Mouse (Mus musculus): Measurements from ENCODE around the gene Chac1. TPM values are rescaled to one million over a fixed set of nuclear protein-coding genes. Genes with fewer than 3 reads are reported as not detected.
A peak's percentile ranks its signal among the peaks of the same experiment; 100 is the strongest.

Chac1 gene
- polyA plus RNA-seq, 1 experiment from 2014 or later, result 8.5 TPM

GRCm38 (mm10) chr2:119334964-119335525 lies 16.0 kb upstream of the Chac1 start:
- Histone ChIP-seq H3K4me3 (ENCODE audit: low read depth, low read length) (no peak overlapping the region), H3K27me3 (ENCODE audit: control insufficient read depth, insufficient read depth, low read depth, low read length) (peaks cover 23% of the 10 kb centered on the region), H3K27ac (ENCODE audit: low read length) (no peak overlapping the region), H3K36me3 (ENCODE audit: control insufficient read depth, insufficient read depth) (no peaks in the 10 kb centered on the region), H3K4me1 (ENCODE audit: control insufficient read depth, low read depth, low read length) (peaks cover 4% of the 10 kb centered on the region), H3K9me3 (replicated peaks; ENCODE audit: control insufficient read depth, low read length) (no peaks in the 10 kb centered on the region), H3K9ac (ENCODE audit: low read depth, low read length) (no peak overlapping the region), H3K4me2 (ENCODE audit: low read depth, low read length) (no peak overlapping the region)
- ATAC-seq (ENCODE audit: low read depth), result no peak
- 75% methylated on average over 7 of the region's 7 CpGs for WGBS (ENCODE audit: insufficient replicate concordance)

GRCm38 (mm10) chr2:119335535-119335934 lies 15.5 kb upstream of the Chac1 start:
- Histone ChIP-seq H3K27me3 (ENCODE audit: control insufficient read depth, insufficient read depth, low read depth, low read length) (peaks cover 21% of the 10 kb centered on the region), H3K9ac (ENCODE audit: low read depth, low read length) (no peak overlapping the region), H3K27ac (ENCODE audit: low read length) (no peak overlapping the region), H3K36me3 (ENCODE audit: control insufficient read depth, insufficient read depth) (no peaks in the 10 kb centered on the region), H3K4me1 (ENCODE audit: control insufficient read depth, low read depth, low read length) (peaks cover 4% of the 10 kb centered on the region), H3K4me2 (ENCODE audit: low read depth, low read length) (no peak overlapping the region), H3K4me3 (ENCODE audit: low read depth, low read length) (no peak overlapping the region), H3K9me3 (replicated peaks; ENCODE audit: control insufficient read depth, low read length) (no peaks in the 10 kb centered on the region)
- no peak for ATAC-seq (ENCODE audit: low read depth)
- 68% methylated on average over 1 of the region's 1 CpGs for WGBS (ENCODE audit: insufficient replicate concordance)

- peak overlapping the region; percentile 35 for H3K27ac ChIP-seq (ENCODE audit: low read length)
- H3K4me2 ChIP-seq (ENCODE audit: low read depth, low read length), result no peak overlapping the region
- H3K4me1 ChIP-seq (ENCODE audit: control insufficient read depth, low read depth, low read length), result peaks cover 4% of the 10 kb centered on the region
- no peak overlapping the region for H3K4me3 ChIP-seq (ENCODE audit: low read depth, low read length)
- no peaks in the 10 kb centered on the region for H3K36me3 ChIP-seq (ENCODE audit: control insufficient read depth, insufficient read depth)
- no peak overlapping the region for H3K9ac ChIP-seq (ENCODE audit: low read depth, low read length)
- H3K9me3 ChIP-seq (replicated peaks; ENCODE audit: control insufficient read depth, low read length), result no peaks in the 10 kb centered on the region
- ATAC-seq (ENCODE audit: low read depth), result no peak
- 21% methylated on average over 2 of the region's 2 CpGs for WGBS (ENCODE audit: insufficient replicate concordance)
- peaks cover 20% of the 10 kb centered on the region for H3K27me3 ChIP-seq (ENCODE audit: control insufficient read depth, insufficient read depth, low read depth, low read length)
These were observed 15.0 kb upstream of the Chac1 start for GRCm38 (mm10) chr2:119336002-119336401.

GRCm38 (mm10) chr2:119336470-119336869 lies 14.6 kb upstream of the Chac1 start:
- peaks cover 17% of the 10 kb centered on the region for H3K27me3 ChIP-seq (ENCODE audit: control insufficient read depth, insufficient read depth, low read depth, low read length)
- WGBS (ENCODE audit: insufficient replicate concordance), result 24% methylated on average over 10 of the region's 10 CpGs
- peak overlapping the region; percentile 35 for H3K27ac ChIP-seq (ENCODE audit: low read length)
- H3K9me3 ChIP-seq (replicated peaks; ENCODE audit: control insufficient read depth, low read length), result no peaks in the 10 kb centered on the region
- ATAC-seq (ENCODE audit: low read depth), result 0 out of 2 replicates have a peak, but pooled peaks have one; percentile 11
- no peaks in the 10 kb centered on the region for H3K36me3 ChIP-seq (ENCODE audit: control insufficient read depth, insufficient read depth)
- H3K4me3 ChIP-seq (ENCODE audit: low read depth, low read length), result no peak overlapping the region
- no peak overlapping the region for H3K4me2 ChIP-seq (ENCODE audit: low read depth, low read length)
- H3K9ac ChIP-seq (ENCODE audit: low read depth, low read length), result no peak overlapping the region
- peaks cover 4% of the 10 kb centered on the region for H3K4me1 ChIP-seq (ENCODE audit: control insufficient read depth, low read depth, low read length)

DNA sequence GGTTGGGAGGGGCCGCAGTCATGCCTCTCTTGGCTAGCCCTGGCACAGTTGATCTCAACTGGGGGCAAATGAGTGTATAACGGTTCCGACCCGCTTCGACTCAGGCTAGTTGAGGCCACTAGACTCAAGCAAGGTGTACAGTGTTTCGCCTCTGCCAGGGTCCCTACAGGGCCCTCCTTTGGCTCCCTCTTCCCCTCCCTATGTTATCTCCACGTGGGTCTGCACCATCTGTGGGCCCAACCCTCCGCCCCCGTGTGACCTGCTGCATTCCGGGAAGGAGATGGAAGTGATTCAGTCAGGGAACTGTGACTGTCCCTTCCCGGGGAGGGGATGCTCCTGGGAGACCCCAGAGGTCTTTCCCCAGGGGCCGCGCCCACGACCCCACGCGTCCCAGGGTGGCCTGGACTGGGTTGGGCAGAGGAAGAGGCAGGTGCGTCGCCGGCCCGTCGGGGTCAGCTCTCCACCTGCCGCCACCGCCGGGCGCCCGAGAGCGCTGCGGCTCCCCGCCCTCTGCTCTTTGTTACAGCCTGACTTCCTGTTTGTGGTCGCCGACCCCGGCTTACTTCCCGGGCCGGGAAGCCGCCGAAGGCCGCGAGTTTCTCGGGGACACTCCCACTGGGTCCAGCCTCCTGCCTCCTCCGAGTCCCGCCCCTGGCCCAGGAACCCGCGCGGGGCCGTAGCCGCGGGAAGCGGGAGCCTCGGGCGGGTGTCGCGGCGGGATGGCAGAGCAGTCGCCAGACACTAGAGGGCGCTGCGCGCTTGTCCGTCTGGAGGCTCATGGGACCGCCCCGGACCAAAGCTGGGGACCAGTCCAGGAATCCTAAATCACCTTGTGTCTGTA lies 13.4 kb upstream of the Chac1 start:
- peak overlapping the region; percentile 63 for H3K4me3 ChIP-seq (ENCODE audit: low read depth, low read length)
- H3K27me3 ChIP-seq (ENCODE audit: control insufficient read depth, insufficient read depth, low read depth, low read length), result peaks cover 9% of the 10 kb centered on the region
- peak overlapping the region; percentile 59 for H3K9ac ChIP-seq (ENCODE audit: low read depth, low read length)
- no peak overlapping the region for H3K27ac ChIP-seq (ENCODE audit: low read length)
- ATAC-seq (ENCODE audit: low read depth), result peak; percentile 83
- H3K36me3 ChIP-seq (ENCODE audit: control insufficient read depth, insufficient read depth), result no peaks in the 10 kb centered on the region
- peak overlapping the region; percentile 82 for H3K4me2 ChIP-seq (ENCODE audit: low read depth, low read length)
- no peaks in the 10 kb centered on the region for H3K9me3 ChIP-seq (replicated peaks; ENCODE audit: control insufficient read depth, low read length)
- 5% methylated on average over 59 of the region's 60 CpGs for WGBS (ENCODE audit: insufficient replicate concordance)
- peaks cover 4% of the 10 kb centered on the region for H3K4me1 ChIP-seq (ENCODE audit: control insufficient read depth, low read depth, low read length)

- ATAC-seq (ENCODE audit: low read depth), result no peak
- no peaks in the 10 kb centered on the region; the same call in 1 of the 2 replicates for H3K27me3 ChIP-seq (ENCODE audit: control insufficient read depth, insufficient read depth, low read depth, low read length)
- no peaks in the 10 kb centered on the region for H3K9me3 ChIP-seq (replicated peaks; ENCODE audit: control insufficient read depth, low read length)
- no peak overlapping the region for H3K9ac ChIP-seq (ENCODE audit: low read depth, low read length)
- 13% methylated on average over 6 of the region's 6 CpGs for WGBS (ENCODE audit: insufficient replicate concordance)
- H3K27ac ChIP-seq (ENCODE audit: low read length), result no peak overlapping the region
- no peaks in the 10 kb centered on the region for H3K36me3 ChIP-seq (ENCODE audit: control insufficient read depth, insufficient read depth)
- H3K4me3 ChIP-seq (ENCODE audit: low read depth, low read length), result no peak overlapping the region
- no peak overlapping the region for H3K4me2 ChIP-seq (ENCODE audit: low read depth, low read length)
- no peaks in the 10 kb centered on the region for H3K4me1 ChIP-seq (ENCODE audit: control insufficient read depth, low read depth, low read length)
These were observed 6.4 kb upstream of the Chac1 start for GRCm38 (mm10) chr2:119344537-119345138.

GRCm38 (mm10) chr2:119353707-119354106 lies 2.7 kb downstream of the Chac1 start:
- Histone ChIP-seq H3K9me3 (replicated peaks; ENCODE audit: control insufficient read depth, low read length) (no peaks in the 10 kb centered on the region), H3K36me3 (ENCODE audit: control insufficient read depth, insufficient read depth) (no peaks in the 10 kb centered on the region; the same call in 1 of the 2 replicates), H3K4me1 (ENCODE audit: control insufficient read depth, low read depth, low read length) (peaks cover 6% of the 10 kb centered on the region), H3K27ac (ENCODE audit: low read length) (no peak overlapping the region), H3K4me3 (ENCODE audit: low read depth, low read length) (no peak overlapping the region), H3K9ac (ENCODE audit: low read depth, low read length) (no peak overlapping the region), H3K27me3 (ENCODE audit: control insufficient read depth, insufficient read depth, low read depth, low read length) (peaks cover 18% of the 10 kb centered on the region), H3K4me2 (ENCODE audit: low read depth, low read length) (no peak overlapping the region)
- WGBS (ENCODE audit: insufficient replicate concordance), result 78% methylated on average over 8 of the region's 8 CpGs
- no peak for ATAC-seq (ENCODE audit: low read depth)

- Histone ChIP-seq H3K4me3 (ENCODE audit: low read depth, low read length) (no peak overlapping the region), H3K9ac (ENCODE audit: low read depth, low read length) (no peak overlapping the region), H3K27ac (ENCODE audit: low read length) (no peak overlapping the region), H3K36me3 (ENCODE audit: control insufficient read depth, insufficient read depth) (no peaks in the 10 kb centered on the region; the same call in 1 of the 2 replicates), H3K9me3 (replicated peaks; ENCODE audit: control insufficient read depth, low read length) (no peaks in the 10 kb centered on the region), H3K4me1 (ENCODE audit: control insufficient read depth, low read depth, low read length) (peaks cover 6% of the 10 kb centered on the region), H3K4me2 (ENCODE audit: low read depth, low read length) (no peak overlapping the region), H3K27me3 (ENCODE audit: control insufficient read depth, insufficient read depth, low read depth, low read length) (peaks cover 18% of the 10 kb centered on the region)
- WGBS (ENCODE audit: insufficient replicate concordance), result 79% methylated on average over 3 of the region's 3 CpGs
- no peak for ATAC-seq (ENCODE audit: low read depth)
These were observed 4.1 kb downstream of the Chac1 start for GRCm38 (mm10) chr2:119355089-119355488.

DNA sequence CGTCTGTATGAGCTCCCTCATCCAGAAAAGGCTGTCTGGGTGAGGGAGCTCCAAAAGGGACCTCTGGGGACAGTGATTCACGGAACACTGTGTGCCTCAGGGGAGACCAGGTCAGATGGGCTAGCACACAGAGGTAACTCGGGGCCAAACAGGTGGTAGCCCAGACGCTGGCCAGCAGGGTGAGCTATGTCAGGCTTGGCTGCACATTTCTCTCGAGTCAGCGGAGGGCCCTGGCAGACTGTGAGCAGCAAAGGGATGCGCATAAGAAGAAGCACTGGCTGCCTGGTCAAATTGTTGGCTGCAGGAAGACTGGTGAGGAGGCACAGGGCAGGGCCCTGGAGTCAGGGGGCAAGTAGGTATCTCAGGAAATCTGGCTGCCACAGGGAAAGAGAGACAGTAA lies 4.6 kb downstream of the Chac1 start:
- Histone ChIP-seq H3K4me2 (ENCODE audit: low read depth, low read length) (no peak overlapping the region), H3K27me3 (ENCODE audit: control insufficient read depth, insufficient read depth, low read depth, low read length) (peaks cover 13% of the 10 kb centered on the region), H3K36me3 (ENCODE audit: control insufficient read depth, insufficient read depth) (no peaks in the 10 kb centered on the region; the same call in 1 of the 2 replicates), H3K9me3 (replicated peaks; ENCODE audit: control insufficient read depth, low read length) (no peaks in the 10 kb centered on the region), H3K9ac (ENCODE audit: low read depth, low read length) (no peak overlapping the region), H3K4me3 (ENCODE audit: low read depth, low read length) (no peak overlapping the region), H3K4me1 (ENCODE audit: control insufficient read depth, low read depth, low read length) (peaks cover 2% of the 10 kb centered on the region), H3K27ac (ENCODE audit: low read length) (no peak overlapping the region)
- WGBS (ENCODE audit: insufficient replicate concordance), result 49% methylated on average over 7 of the region's 7 CpGs
- ATAC-seq (ENCODE audit: low read depth), result no peak
